Mouse (Mus musculus): ENCODE measurements at regions not wholly inside any gene's neighbourhood (a gene's known extent, or its start where the extent isn't known, plus 50 kb on each side); places are given as distances from the start of the nearest gene placed in this dataset.

- H3K27ac ChIP-seq (ENCODE audit: low read length): no peak overlapping the region
- no peaks in the 10 kb centered on the region for H3K4me1 ChIP-seq (ENCODE audit: control insufficient read depth, insufficient read depth, low read length)
- no peak overlapping the region for H3K9ac ChIP-seq (ENCODE audit: low read length)
- 18% methylated on average over 3 of the region's 3 CpGs for WGBS
- H3K27me3 ChIP-seq (ENCODE audit: control insufficient read depth, insufficient read depth, low read length): no peaks in the 10 kb centered on the region
- no peak overlapping the region for H3K4me2 ChIP-seq (ENCODE audit: low read depth, low read length)
- no peak for ATAC-seq (ENCODE audit: insufficient read depth, low FRiP score)
- no peak overlapping the region for H3K4me3 ChIP-seq (replicated peaks; ENCODE audit: low read length)
- no peaks in the 10 kb centered on the region for H3K9me3 ChIP-seq (replicated peaks; ENCODE audit: control insufficient read depth, low read length)
- no peaks in the 10 kb centered on the region for H3K36me3 ChIP-seq (ENCODE audit: control insufficient read depth, insufficient read depth, low read length)
Observed at GRCm38 (mm10) chr14:114875101-114875500, 216.9 kb upstream of the Gpc5 start.

GRCm38 (mm10) chr14:114876427-114876826 lies 215.6 kb upstream of the Gpc5 start:
- ATAC-seq (ENCODE audit: insufficient read depth, low FRiP score): no peak
- Histone ChIP-seq H3K27ac (ENCODE audit: low read length) (no peak overlapping the region), H3K27me3 (ENCODE audit: control insufficient read depth, insufficient read depth, low read length) (no peaks in the 10 kb centered on the region), H3K36me3 (ENCODE audit: control insufficient read depth, insufficient read depth, low read length) (no peaks in the 10 kb centered on the region), H3K4me1 (ENCODE audit: control insufficient read depth, insufficient read depth, low read length) (no peaks in the 10 kb centered on the region), H3K4me3 (replicated peaks; ENCODE audit: low read length) (no peak overlapping the region), H3K4me2 (ENCODE audit: low read depth, low read length) (no peak overlapping the region), H3K9ac (ENCODE audit: low read length) (no peak overlapping the region), H3K9me3 (replicated peaks; ENCODE audit: control insufficient read depth, low read length) (no peaks in the 10 kb centered on the region)
- WGBS: 43% methylated on average over 9 of the region's 9 CpGs

GRCm38 (mm10) chr14:114877477-114877876 lies 214.5 kb upstream of the Gpc5 start:
- Histone ChIP-seq H3K4me2 (ENCODE audit: low read depth, low read length) (no peak overlapping the region), H3K4me1 (ENCODE audit: control insufficient read depth, insufficient read depth, low read length) (no peaks in the 10 kb centered on the region), H3K9ac (ENCODE audit: low read length) (no peak overlapping the region), H3K9me3 (replicated peaks; ENCODE audit: control insufficient read depth, low read length) (no peaks in the 10 kb centered on the region), H3K36me3 (ENCODE audit: control insufficient read depth, insufficient read depth, low read length) (no peaks in the 10 kb centered on the region), H3K27ac (ENCODE audit: low read length) (no peak overlapping the region), H3K27me3 (ENCODE audit: control insufficient read depth, insufficient read depth, low read length) (no peaks in the 10 kb centered on the region), H3K4me3 (replicated peaks; ENCODE audit: low read length) (no peak overlapping the region)
- 33% methylated on average over 5 of the region's 5 CpGs for WGBS
- ATAC-seq (ENCODE audit: insufficient read depth, low FRiP score): no peak

- 0 out of 2 replicates have a peak, but pooled peaks have one; percentile 40 for ATAC-seq (ENCODE audit: insufficient read depth, low FRiP score)
- Histone ChIP-seq H3K36me3 (ENCODE audit: control insufficient read depth, insufficient read depth, low read length) (no peaks in the 10 kb centered on the region), H3K4me2 (ENCODE audit: low read depth, low read length) (no peak overlapping the region), H3K9me3 (replicated peaks; ENCODE audit: control insufficient read depth, low read length) (no peaks in the 10 kb centered on the region), H3K27me3 (ENCODE audit: control insufficient read depth, insufficient read depth, low read length) (no peaks in the 10 kb centered on the region), H3K4me3 (replicated peaks; ENCODE audit: low read length) (no peak overlapping the region), H3K4me1 (ENCODE audit: control insufficient read depth, insufficient read depth, low read length) (no peaks in the 10 kb centered on the region), H3K9ac (ENCODE audit: low read length) (no peak overlapping the region), H3K27ac (ENCODE audit: low read length) (no peak overlapping the region)
- WGBS: 55% methylated on average over 4 of the region's 4 CpGs
Observed at GRCm38 (mm10) chr14:114880291-114880690, 211.7 kb upstream of the Gpc5 start.

- 92% methylated on average over 2 of the region's 2 CpGs for WGBS
Observed at GRCm38 (mm10) chr14:114904109-114904508, 187.9 kb upstream of the Gpc5 start.

GRCm38 (mm10) chr14:114912271-114912670 lies 179.7 kb upstream of the Gpc5 start:
- H3K4me2 ChIP-seq (ENCODE audit: low read depth, low read length): no peak overlapping the region
- no peaks in the 10 kb centered on the region for H3K9me3 ChIP-seq (replicated peaks; ENCODE audit: control insufficient read depth, low read length)
- no peak overlapping the region for H3K27ac ChIP-seq (ENCODE audit: low read length)
- no peak overlapping the region for H3K9ac ChIP-seq (ENCODE audit: low read length)
- H3K4me1 ChIP-seq (ENCODE audit: control insufficient read depth, insufficient read depth, low read length): no peaks in the 10 kb centered on the region
- H3K4me3 ChIP-seq (replicated peaks; ENCODE audit: low read length): no peak overlapping the region
- H3K36me3 ChIP-seq (ENCODE audit: control insufficient read depth, insufficient read depth, low read length): no peaks in the 10 kb centered on the region
- H3K27me3 ChIP-seq (ENCODE audit: control insufficient read depth, insufficient read depth, low read length): no peaks in the 10 kb centered on the region
- WGBS: 53% methylated on average over 7 of the region's 7 CpGs
- no peak for ATAC-seq (ENCODE audit: insufficient read depth, low FRiP score)

More at GRCm38 (mm10) chr14:114904109-114904508, 187.9 kb upstream of the Gpc5 start:
- Histone ChIP-seq H3K27ac (ENCODE audit: low read length) (no peak overlapping the region), H3K4me3 (replicated peaks; ENCODE audit: low read length) (no peak overlapping the region), H3K4me2 (ENCODE audit: low read depth, low read length) (no peak overlapping the region), H3K36me3 (ENCODE audit: control insufficient read depth, insufficient read depth, low read length) (no peaks in the 10 kb centered on the region), H3K9me3 (replicated peaks; ENCODE audit: control insufficient read depth, low read length) (no peaks in the 10 kb centered on the region), H3K27me3 (ENCODE audit: control insufficient read depth, insufficient read depth, low read length) (no peaks in the 10 kb centered on the region), H3K4me1 (ENCODE audit: control insufficient read depth, insufficient read depth, low read length) (no peaks in the 10 kb centered on the region), H3K9ac (ENCODE audit: low read length) (no peak overlapping the region)
- no peak for ATAC-seq (ENCODE audit: insufficient read depth, low FRiP score)

- Histone ChIP-seq H3K4me1 (ENCODE audit: control insufficient read depth, insufficient read depth, low read length) (no peaks in the 10 kb centered on the region), H3K9ac (ENCODE audit: low read length) (no peak overlapping the region), H3K27ac (ENCODE audit: low read length) (no peak overlapping the region), H3K27me3 (ENCODE audit: control insufficient read depth, insufficient read depth, low read length) (no peaks in the 10 kb centered on the region), H3K9me3 (replicated peaks; ENCODE audit: control insufficient read depth, low read length) (no peaks in the 10 kb centered on the region), H3K4me2 (ENCODE audit: low read depth, low read length) (no peak overlapping the region), H3K36me3 (ENCODE audit: control insufficient read depth, insufficient read depth, low read length) (no peaks in the 10 kb centered on the region), H3K4me3 (replicated peaks; ENCODE audit: low read length) (no peak overlapping the region)
- WGBS: 37% methylated on average over 5 of the region's 5 CpGs
- ATAC-seq (ENCODE audit: insufficient read depth, low FRiP score): no peak
Observed at GRCm38 (mm10) chr14:114913238-114913637, 178.8 kb upstream of the Gpc5 start.

- Histone ChIP-seq H3K9me3 (replicated peaks; ENCODE audit: control insufficient read depth, low read length) (no peaks in the 10 kb centered on the region), H3K9ac (ENCODE audit: low read length) (no peak overlapping the region), H3K36me3 (ENCODE audit: control insufficient read depth, insufficient read depth, low read length) (no peaks in the 10 kb centered on the region), H3K4me3 (replicated peaks; ENCODE audit: low read length) (no peak overlapping the region), H3K4me1 (ENCODE audit: control insufficient read depth, insufficient read depth, low read length) (no peaks in the 10 kb centered on the region), H3K27ac (ENCODE audit: low read length) (no peak overlapping the region), H3K27me3 (ENCODE audit: control insufficient read depth, insufficient read depth, low read length) (no peaks in the 10 kb centered on the region), H3K4me2 (ENCODE audit: low read depth, low read length) (no peak overlapping the region)
- ATAC-seq (ENCODE audit: insufficient read depth, low FRiP score): no peak
- 67% methylated on average over 6 of the region's 6 CpGs for WGBS
Observed at GRCm38 (mm10) chr14:114945744-114946143, 146.3 kb upstream of the Gpc5 start.

- H3K27me3 ChIP-seq (ENCODE audit: control insufficient read depth, insufficient read depth, low read length): no peaks in the 10 kb centered on the region
- H3K9ac ChIP-seq (ENCODE audit: low read length): no peak overlapping the region
- no peak overlapping the region for H3K4me3 ChIP-seq (replicated peaks; ENCODE audit: low read length)
- no peaks in the 10 kb centered on the region for H3K4me1 ChIP-seq (ENCODE audit: control insufficient read depth, insufficient read depth, low read length)
- no peaks in the 10 kb centered on the region for H3K36me3 ChIP-seq (ENCODE audit: control insufficient read depth, insufficient read depth, low read length)
- WGBS: 72% methylated on average over 7 of the region's 7 CpGs
- no peak overlapping the region for H3K4me2 ChIP-seq (ENCODE audit: low read depth, low read length)
- no peaks in the 10 kb centered on the region for H3K9me3 ChIP-seq (replicated peaks; ENCODE audit: control insufficient read depth, low read length)
- no peak for ATAC-seq (ENCODE audit: insufficient read depth, low FRiP score)
- H3K27ac ChIP-seq (ENCODE audit: low read length): no peak overlapping the region
Observed at GRCm38 (mm10) chr14:114946321-114946720, 145.7 kb upstream of the Gpc5 start.
